Mouse (Mus musculus) spleen, embryonic (tissue): Measurements from ENCODE around the gene Pold1.

Experiments used
- CTCF ChIA-PET: fragments of 350-600 bp; sonication (Branson Sonifier 250); formaldehyde crosslinking; loops from one replicate; lab custom pipeline; 2022; lab: Charles Lee

Pold1 gene

GRCm38 (mm10) chr7:44548497-44549087 lies at the start of gene Pold1:
Gene Pold1, minus strand, starts transcription at chr7:44548849.
- CTCF ChIA-PET, result interaction anchor here (0.6 to 1.6 kb wide), 5 partner anchors 19 to 50 kb away, joined by 3 to 10 read pairs (median 5); no protein-coding TSS in a partner anchor

GRCm38 (mm10) chr7:44598336-44598735 lies 49.7 kb upstream of the Pold1 start:
- CTCF ChIA-PET, result no interaction called here

GRCm38 (mm10) chr7:44597666-44598065 lies 49.0 kb upstream of the Pold1 start:
- CTCF ChIA-PET, result no interaction called here

GRCm38 (mm10) chr7:44596996-44597538 lies 48.4 kb upstream of the Pold1 start:
- CTCF ChIA-PET, result interaction anchor here (0.7 kb wide), 1 partner anchor 297 kb away, joined by 4 read pairs; no protein-coding TSS in a partner anchor

GRCm38 (mm10) chr7:44596051-44596450 lies 47.4 kb upstream of the Pold1 start:
- CTCF ChIA-PET, result no interaction called here

GRCm38 (mm10) chr7:44595131-44595561 lies 46.5 kb upstream of the Pold1 start:
- CTCF ChIA-PET, result interaction anchor here (0.6 kb wide), 1 partner anchor 54 kb away, joined by 3 read pairs; no protein-coding TSS in a partner anchor

GRCm38 (mm10) chr7:44594291-44594690 lies 45.6 kb upstream of the Pold1 start:
- CTCF ChIA-PET, result no interaction called here

GRCm38 (mm10) chr7:44593775-44594174 lies 45.1 kb upstream of the Pold1 start:
- CTCF ChIA-PET, result no interaction called here

- CTCF ChIA-PET, result interaction anchor here (0.6 kb wide), 1 partner anchor 588 kb away, joined by 4 read pairs; the partner anchor contains the start of gene Pth2
These were observed 44.4 kb upstream of the Pold1 start for GRCm38 (mm10) chr7:44593051-44593450.

GRCm38 (mm10) chr7:44591348-44592116 lies 42.9 kb upstream of the Pold1 start:
- CTCF ChIA-PET, result no interaction called here

- CTCF ChIA-PET, result interaction anchor here (0.6 to 0.7 kb wide), 2 partner anchors 68 to 111 kb away, joined by 3 read pairs; no protein-coding TSS in a partner anchor
These were observed 42.0 kb upstream of the Pold1 start, which contains the start of gene Kcnc3 for GRCm38 (mm10) chr7:44590402-44591347. Gene Kcnc3, plus strand, starts transcription at chr7:44590664.

- CTCF ChIA-PET, result interaction anchor here (0.7 kb wide), 1 partner anchor 111 kb away, joined by 3 read pairs; no protein-coding TSS in a partner anchor
These were observed 41.3 kb upstream of the Pold1 start for GRCm38 (mm10) chr7:44589946-44590345.

- CTCF ChIA-PET, result no interaction called here
These were observed 40.5 kb upstream of the Pold1 start for GRCm38 (mm10) chr7:44589149-44589548.

GRCm38 (mm10) chr7:44588338-44588737 lies 39.7 kb upstream of the Pold1 start:
- CTCF ChIA-PET, result no interaction called here

- CTCF ChIA-PET, result no interaction called here
These were observed 39.0 kb upstream of the Pold1 start for GRCm38 (mm10) chr7:44587676-44588075.

- CTCF ChIA-PET, result no interaction called here
These were observed 38.3 kb upstream of the Pold1 start for GRCm38 (mm10) chr7:44586930-44587329.

- CTCF ChIA-PET, result no interaction called here
These were observed 37.9 kb upstream of the Pold1 start for GRCm38 (mm10) chr7:44586518-44586917.

GRCm38 (mm10) chr7:44585606-44586005 lies 37.0 kb upstream of the Pold1 start:
- CTCF ChIA-PET, result interaction anchor here (0.5 to 0.7 kb wide), 2 partner anchors 14 to 44 kb away, joined by 3 read pairs; no protein-coding TSS in a partner anchor

- CTCF ChIA-PET, result interaction anchor here (0.6 kb wide), 1 partner anchor 12 kb away, joined by 3 read pairs; no protein-coding TSS in a partner anchor
These were observed 36.3 kb upstream of the Pold1 start for GRCm38 (mm10) chr7:44584921-44585320.

GRCm38 (mm10) chr7:44584265-44584804 lies 35.7 kb upstream of the Pold1 start:
- CTCF ChIA-PET, result interaction anchor here (0.6 kb wide), 1 partner anchor 11 kb away, joined by 3 read pairs; no protein-coding TSS in a partner anchor
